Mouse (Mus musculus) gastrocnemius, postnatal 4 days (tissue): ENCODE measurements around the gene C330021F23Rik. TPM values are rescaled to one million over a fixed set of nuclear protein-coding genes. Genes with fewer than 3 reads are reported as not detected.

Experiments
- DNase-seq, 2 experiments: peaks; one replicate each; pipeline ENCODE4 v3.0.0; 2021 to 2022; ENCODE audit warnings: low spot score in 2 of 2, mixed read lengths in 2 of 2
- total RNA-seq, 2 experiments: library from RNA; stranded (reverse); gene quantifications; 2 replicates each; pipeline ENCODE4 v1.2.3; 2021

The C330021F23Rik gene
- total RNA-seq, 2 experiments from 2014 or later: not detected

DNA sequence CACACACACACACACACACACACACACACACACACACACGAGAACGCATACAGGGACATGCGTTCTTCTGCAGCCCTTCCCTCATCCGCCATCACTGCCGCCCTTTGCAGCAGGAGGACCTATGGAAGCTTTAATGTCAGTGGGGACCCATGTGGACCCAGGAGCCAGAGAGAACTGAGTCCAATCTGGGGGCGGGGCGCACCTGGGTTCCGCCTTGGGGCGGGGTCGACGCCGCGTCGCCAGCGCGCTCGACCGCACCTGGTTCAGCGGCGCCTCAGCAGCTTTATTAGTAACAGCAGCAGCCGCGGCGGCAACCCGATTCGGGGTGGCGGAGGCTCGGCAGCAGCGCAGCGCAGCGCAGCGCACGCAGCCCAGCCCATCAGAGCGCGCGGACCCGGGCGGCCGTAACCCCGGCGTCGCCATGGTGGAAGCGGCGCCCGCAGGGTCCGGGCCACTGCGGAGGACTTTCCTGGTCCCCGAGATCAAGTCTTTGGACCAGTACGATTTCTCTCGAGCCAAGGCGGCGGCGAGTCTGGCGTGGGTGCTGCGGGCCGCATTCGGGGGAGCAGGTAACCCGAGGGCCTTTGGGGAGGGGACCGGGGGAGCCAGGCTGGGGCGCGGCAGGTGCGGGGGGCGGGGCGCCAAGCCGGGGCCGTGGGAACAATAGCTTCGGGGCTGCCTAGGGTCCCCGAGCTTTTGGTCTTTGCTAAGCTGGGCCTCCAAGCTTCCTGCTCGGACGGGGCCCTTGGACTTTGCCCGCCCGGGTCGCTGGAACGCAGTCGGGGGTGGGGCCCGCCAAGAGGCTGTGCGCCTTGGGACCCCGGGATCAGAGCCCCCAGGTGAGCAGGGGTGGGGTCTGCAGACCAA is 19.8 kb downstream of the C330021F23Rik start:
- no peak for DNase-seq

DNA sequence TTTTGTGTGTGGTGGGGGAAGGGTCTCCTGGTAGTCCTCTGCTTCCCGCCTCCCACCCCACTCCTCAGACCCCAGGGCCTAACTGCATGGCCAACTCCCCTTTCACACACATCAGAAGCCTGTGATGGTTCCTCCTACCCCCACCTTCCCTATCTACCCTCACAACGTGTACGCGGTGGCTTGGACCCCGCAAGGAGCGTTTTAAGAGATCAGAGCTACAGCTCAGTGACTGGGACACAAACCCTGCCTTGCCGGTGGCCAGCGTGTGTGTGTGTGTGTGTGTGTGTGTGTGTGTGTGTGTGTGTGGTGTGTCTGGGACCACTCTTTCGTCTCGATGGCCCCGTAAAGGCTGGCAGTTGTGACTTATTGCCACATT is 20.5 kb downstream of the C330021F23Rik start:
- no peak for DNase-seq

DNA sequence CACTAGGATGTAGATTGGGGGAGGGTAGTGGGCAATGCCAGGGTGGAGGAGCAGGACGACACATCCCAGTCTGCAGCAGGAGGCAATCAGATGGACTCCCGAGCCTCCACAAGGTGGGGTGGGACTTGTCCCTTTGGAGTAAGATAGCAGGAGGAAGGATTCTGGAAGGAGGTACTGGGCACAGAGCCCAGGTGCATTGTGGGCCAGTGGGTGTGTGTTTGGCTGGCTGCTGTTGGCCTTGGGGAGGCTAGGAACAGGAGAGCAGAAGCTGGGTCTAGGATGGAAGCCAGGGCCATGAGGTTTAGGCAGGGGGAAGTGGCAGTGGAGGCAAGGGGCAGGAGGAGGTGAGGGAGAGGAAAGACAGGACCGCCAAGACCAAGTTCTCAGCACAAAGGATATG is 25.7 kb downstream of the C330021F23Rik start:
- no peak for DNase-seq

DNA sequence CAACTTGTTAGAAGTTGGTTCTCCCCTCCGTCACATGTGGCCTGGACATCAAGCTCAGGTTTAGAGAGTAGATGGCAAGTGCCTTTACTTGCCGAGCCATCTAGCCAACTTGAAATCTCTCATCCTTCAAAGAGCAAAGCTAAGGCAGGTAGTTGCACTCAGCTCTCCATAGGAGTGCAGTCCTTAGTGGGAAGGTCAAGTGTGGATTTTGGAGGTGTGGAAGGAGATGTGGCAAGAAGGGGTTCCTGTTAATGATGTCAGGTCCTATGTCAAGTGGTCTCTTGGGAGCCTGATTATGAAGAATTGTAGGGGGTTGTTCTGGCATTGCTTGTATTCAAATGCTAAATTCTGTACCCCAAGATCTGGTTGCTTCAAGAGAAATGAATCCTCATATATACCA is 26.7 kb downstream of the C330021F23Rik start:
- no peak for DNase-seq

DNA sequence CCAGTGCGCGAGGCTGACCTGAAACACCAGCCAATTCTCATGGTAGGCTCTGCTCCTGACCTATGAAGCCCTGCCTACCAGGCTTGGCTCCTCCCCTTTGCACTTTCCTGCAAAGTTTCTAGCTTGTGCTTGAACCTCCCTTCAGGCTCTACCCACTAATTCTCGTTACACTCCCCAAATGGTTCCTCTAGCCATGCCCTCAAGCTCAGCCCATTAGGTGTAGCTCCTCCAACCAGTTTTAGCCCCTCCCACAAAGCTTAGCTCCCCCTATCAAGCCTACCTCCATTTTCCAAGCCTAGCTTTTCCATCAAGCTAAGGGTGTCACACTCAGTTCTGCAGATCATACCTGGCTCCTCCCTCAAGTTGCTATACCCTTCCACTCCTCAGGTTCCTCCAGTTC is 30.3 kb downstream of the C330021F23Rik start:
- DNase-seq: no peak

DNA sequence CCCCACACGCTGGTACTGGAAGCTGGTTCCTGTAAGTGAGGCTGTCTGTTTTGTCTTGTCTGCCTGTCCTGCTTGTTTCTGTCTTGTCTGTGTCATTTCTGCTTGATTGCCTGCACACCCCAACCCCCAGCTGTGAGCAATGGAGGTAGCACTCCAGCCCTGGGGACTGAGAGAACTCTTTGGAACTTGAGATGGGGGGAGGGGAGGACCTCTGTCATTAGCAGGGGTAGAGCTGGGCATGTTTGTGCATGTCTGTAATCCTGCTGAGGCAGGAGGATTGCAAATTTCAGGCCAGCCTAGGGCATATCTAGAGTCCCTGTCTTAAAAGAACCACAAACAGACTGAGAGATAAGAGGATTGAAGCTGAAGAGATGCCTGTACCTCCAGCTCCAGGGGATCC is 31.4 kb downstream of the C330021F23Rik start:
- DNase-seq: no peak

DNA sequence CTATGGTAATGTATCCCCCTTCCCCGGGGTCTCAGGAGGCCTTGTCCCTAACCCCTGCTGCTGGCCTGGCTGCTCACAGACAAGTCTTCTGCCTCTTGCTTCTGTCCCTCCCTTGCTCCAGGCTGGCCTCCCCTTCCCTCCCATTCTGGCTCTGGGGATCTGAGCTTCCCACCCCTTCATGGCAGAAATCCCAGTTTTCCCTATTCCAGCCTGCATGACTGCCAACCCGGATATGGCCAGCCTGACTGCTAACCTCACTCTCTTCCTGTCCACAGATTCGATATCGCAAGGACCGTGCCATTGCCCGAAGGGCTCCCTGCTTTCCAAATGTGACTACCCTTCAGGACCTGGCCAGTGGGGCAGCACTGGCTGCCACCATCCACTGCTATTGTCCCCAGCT is 32.6 kb downstream of the C330021F23Rik start:
- peak in 1 of 2 experiments; percentile 55 for DNase-seq

DNA sequence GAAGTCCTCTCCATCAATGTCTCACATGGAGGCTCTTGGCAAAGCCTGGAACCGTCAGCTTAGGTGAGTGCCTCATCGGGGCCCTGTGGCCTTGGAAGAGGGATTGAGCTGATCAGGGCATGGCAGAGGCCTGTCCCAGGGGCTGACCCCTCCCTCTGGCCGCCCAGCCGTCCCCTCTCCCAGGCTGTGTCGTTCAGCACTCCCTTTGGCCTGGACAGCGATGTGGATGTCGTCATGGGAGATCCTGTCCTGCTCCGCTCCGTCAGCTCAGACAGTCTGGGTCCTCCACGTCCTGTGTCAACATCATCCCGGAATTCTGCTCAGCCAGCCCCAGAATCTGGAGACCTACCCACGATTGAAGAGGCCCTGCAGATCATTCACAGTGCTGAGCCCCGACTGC is 35.6 kb downstream of the C330021F23Rik start:
- no peak for DNase-seq

DNA sequence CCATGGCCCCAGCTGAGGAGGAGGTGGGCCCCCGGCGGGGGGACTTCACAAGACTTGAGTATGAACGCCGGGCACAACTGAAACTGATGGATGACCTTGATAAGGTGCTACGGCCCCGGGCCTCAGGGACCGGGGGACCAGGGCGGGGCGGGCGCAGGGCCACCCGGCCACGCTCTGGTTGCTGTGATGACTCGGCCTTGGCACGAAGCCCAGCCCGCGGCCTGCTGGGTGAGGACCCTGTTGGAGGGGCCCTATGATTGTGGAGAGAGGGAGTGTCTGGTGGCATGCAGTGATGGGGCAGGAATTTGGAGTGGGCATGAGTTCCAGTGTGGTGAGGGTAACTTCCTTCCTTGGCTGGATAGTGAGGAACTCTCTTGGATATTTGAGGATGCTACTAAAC is 38.8 kb downstream of the C330021F23Rik start:
- no peak for DNase-seq

DNA sequence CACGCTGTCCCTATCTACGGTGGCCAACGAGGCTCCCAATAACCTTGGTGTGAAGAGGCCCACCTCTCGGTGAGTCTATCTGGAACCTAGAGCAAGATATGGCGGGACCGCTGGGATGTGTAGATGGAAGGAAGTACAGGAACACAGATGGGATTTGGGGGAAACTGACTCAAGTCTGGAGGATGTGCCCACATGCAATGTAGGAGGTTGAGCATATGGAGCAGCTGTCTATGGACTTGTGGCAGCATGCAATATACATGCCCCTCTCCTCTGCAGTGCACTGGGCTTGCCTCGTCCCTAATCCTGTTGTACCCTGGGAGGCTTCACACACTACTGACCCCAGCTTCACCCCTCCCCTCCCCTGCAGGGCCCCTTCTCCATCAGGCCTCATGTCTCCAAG is 40.0 kb downstream of the C330021F23Rik start:
- no peak for DNase-seq

DNA sequence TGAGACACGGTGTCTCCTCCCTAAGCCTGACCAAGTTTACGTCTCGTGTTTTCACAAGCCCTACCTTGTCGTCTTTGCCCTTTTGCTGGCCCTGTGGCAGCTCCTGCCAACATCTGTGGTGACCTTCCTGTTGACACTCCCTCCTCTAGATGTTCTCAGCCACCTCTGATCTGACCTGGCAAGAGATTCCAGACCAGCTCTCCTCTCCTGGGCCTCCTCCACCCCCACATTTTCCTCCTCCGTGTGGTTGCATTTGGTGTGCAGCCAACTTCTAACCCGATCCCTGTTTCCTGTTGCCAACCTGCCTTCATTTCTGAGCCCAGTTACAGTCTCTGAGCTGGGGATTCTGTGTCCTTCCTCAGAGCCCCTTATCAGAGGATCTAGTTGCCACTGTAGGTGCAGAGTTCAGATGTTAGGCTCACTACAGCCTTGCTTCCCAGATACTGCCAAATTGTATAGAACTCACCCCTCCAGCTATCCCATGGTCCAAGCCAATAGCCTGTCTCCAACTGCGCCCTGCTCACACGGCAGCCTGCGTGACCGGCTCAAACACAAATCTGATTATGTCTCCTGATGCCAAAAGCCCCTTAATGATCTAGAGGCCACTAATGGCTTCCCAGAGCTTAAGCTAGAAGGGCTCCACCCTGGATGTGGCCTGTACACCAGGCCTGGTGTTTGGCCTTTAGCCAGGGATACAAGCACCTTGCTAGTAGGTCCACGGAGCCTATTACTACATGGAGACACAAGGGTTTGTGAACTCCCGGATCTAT is 41.4 kb downstream of the C330021F23Rik start:
- DNase-seq: no peak

DNA sequence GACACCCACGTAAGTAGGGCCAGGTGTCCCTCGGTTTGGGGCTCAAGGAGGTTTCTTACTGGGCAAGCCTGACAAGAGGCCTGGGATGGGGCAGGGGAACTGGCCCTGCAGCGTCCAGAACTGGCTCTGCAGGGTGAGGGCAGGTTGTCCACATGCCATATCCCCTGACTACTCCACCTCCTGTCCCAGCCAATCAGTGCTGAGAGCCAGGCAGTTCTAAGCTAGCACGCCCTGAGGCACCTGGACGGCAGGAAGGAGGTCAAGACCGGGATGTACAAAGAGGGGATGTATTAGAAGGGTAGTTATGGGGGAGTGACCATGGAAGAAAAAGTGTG is 42.0 kb downstream of the C330021F23Rik start:
- DNase-seq: no peak

DNA sequence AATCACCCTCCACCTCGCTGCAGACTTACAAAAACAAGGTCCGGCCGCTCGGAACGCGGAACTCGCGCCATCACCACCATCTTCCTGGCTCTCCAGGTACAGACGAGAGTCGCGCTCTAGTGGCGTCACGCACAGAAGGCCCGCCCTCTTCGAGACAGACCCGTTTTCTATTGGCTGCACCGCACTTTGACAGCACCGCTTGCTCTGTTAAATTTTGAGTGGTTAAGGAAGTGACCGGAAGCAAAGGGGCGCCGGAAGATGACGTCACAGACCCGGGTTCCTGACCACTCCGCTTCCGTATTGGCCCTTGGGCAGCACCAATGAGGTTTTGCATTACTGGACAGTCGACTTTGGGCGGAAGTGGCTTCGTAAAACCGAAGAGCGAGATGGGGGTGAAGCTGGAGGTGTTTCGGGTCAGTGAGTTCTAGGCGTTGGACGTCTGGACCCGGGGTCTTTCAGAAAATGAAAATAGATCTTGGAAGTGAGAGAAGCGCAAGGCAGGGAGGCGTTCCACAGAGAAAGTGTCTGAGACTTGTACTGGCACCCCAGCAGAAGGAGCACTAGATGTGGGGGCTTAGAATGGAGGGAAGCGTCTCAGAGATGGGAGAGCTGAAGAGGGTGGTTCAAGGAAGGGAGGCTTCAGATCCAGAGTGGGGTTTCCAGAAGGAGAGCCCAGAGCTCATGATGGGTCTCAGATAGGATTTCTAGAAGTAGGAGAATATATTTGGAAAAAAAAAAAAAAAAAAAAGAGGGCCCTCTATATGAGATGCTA is 53.6 kb downstream of the C330021F23Rik start, which contains the start of the genes Xab2 and Pet100:
TSS of gene Xab2 (minus strand) at position 118 of the 772 bp plus-strand sequence.
TSS of gene Pet100 (plus strand) at position 350 of the 772 bp plus-strand sequence.
- DNase-seq: peak; percentile 90 to 98

DNA sequence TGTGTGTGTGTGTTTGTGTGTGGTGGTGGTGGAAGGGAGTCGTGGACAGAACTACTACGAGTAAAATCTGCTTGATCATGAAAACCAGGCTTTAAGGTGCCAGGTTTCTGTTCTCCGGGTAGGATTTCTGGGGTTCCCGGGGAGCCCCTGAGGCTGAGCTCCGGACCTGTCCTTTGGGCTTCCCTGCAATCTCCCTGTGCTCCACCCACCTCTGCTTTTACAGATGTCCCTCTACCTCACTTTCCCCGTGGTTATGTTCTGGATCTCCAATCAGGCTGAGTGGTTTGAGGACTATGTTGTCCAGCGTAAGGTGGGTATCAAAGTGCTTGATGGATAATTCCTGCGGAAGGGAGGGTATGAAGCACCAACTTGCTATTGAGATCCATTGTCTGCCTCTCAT is 54.3 kb downstream of the C330021F23Rik start:
- no peak for DNase-seq

DNA sequence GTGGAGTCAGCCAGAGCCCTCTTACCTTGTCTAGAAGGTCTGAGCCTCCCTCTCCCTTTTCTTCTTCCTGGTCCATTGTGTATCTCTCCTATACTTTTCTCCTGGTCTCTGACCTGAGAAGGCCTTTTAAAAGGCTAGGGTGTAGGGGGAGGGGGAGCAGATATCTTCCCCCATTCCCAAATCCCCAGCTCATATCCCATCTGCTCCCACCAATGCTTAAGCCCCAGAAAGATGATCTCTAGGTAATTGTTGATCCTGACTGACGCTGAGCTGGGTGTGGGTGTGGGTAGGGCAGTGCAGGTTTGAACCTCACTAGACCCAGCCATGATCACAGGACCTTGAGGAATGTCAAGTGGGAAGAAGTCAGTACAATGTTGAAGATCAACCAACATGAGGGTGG is 57.7 kb downstream of the C330021F23Rik start, which contains the start of gene Pcp2:
TSS of gene Pcp2 (minus strand) at position 101 of the 400 bp plus-strand sequence.
- no peak for DNase-seq

DNA sequence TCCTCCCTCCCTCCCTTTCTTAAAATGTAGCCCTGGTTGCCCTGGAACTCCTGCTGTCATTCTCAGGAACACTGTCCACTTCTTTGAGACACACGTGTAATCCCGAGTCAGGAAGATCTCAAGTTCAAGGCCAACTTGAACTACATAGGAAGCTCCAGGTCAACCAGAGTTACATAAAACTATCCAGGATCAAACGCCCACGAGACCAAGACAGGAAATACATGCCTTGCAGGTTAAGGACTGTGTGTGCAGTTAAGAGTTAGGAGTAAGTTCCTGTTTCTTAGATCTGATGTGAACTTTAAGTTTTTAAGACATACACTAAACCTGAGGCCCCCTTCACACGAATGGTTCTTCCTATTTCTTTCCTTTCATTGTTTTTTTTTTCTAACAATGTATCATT is 59.2 kb downstream of the C330021F23Rik start:
- no peak for DNase-seq

DNA sequence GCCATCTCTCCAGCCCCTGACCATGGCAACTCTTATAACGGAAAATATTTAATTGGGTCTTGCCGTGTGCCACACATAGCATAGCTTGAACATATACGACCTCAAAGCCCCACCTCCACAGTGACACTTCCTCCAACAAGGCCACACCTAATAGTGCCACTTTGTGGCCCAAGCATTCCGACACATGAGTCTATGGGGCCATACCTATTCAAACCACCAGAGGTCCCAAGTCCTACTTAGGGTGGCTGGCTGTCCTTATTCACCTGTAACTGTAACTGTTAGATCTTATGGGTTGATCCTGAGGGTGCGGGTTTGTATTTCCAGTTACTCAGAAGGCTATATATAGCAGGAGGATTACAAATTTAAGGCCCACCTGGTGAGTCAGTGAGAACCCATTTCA is 60.2 kb downstream of the C330021F23Rik start:
- no peak for DNase-seq

DNA sequence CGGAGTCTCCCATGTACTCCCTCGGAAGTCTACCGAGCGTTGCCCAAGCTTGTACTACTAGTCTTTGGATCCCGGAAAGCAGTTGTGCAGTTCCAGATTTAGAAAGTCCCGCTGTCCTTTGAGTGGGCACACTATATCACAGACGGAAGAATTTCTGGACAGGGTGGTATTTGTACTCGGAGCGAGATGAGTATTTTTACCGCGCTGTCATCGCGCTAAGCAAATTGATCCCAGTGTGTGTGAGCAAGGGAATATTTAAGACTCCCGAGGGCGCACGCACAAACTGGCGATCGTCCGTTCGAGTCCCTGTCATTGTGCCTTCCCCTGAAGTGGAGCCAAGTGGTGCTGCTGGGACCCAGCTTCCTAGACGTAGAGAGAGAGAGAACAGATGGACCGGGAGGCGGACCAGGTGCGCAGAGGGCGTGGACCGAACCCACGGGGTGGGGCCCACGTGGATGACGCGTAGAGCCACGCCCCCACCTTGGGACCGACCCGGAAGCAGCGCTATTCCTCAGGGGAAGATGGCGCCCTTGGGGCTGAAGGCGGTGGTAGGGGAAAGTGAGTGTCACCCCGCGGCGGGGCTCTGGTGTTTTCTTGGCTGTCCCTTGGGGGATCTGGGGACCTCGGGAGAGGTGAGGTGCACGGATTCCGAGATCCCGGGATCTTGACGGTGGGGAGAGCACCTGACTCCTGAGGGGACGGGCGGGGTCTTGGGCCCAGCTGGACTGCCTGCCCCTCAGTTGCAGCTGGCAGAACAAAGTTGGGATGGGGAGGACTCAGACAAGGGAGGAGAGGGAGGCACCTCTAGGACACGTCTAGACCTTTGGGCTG is 63.1 kb downstream of the C330021F23Rik start, which contains the start of gene Stxbp2:
TSS of gene Stxbp2 (plus strand) at position 309 of the 831 bp plus-strand sequence.
- DNase-seq: no peak

DNA sequence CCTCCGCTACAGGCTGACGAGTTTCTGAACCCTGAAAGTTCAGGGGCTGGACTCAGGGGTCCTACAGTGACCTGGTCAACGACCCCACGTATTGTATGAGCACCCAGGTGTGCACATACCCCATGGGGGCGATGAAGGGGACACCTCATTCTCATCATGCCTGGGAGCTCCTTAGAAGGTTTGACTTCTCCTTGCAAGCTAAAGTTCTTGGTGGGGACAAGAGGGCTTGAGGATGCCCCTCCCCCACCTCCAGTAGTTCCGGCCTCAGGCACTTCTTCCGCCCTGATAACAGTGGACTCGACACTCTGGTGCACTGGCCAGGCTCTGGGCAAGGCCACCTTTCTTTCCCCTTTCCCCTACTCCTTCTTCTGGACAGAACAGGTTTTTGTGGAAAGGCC is 63.7 kb downstream of the C330021F23Rik start:
- no peak for DNase-seq
